Mouse (Mus musculus) forebrain, embryonic 15.5 days (tissue): Measurements from ENCODE around the gene Olfr736. TPM values are rescaled to one million over a fixed set of nuclear protein-coding genes. Genes with fewer than 3 reads are reported as not detected.

Source experiments
- ATAC-seq: fragments of 200-750 bp; cut with Nextera tagmentation; replicated peaks from 2 replicates; pipeline ENCODE4 v1.8.0; 2017; ENCODE audit warnings: mild to moderate bottlenecking, moderate TSS enrichment, moderate library complexity
- H3K27ac ChIP-seq: fragments of 300-500 bp; sonication (generic); replicated peaks from 2 replicates; pipeline ENCODE4 v1.5.1; 2015; ENCODE audit warnings: mild to moderate bottlenecking, inconsistent platforms
- H3K27me3 ChIP-seq: fragments of 300-500 bp; sonication (generic); 2 replicates; pipeline ENCODE4 v1.6.1; 2015; ENCODE audit warnings: inconsistent platforms
- H3K36me3 ChIP-seq: fragments of 300-500 bp; sonication (generic); 2 replicates; pipeline ENCODE4 v1.6.1; 2015; ENCODE audit warnings: mild to moderate bottlenecking, inconsistent platforms
- H3K4me1 ChIP-seq: fragments of 300-500 bp; sonication (generic); 2 replicates; pipeline ENCODE4 v1.6.1; 2015; ENCODE audit warnings: inconsistent platforms
- H3K4me2 ChIP-seq: fragments of 300-500 bp; sonication (generic); replicated peaks from 2 replicates; pipeline ENCODE4 v1.6.1; 2015; ENCODE audit warnings: mild to moderate bottlenecking, inconsistent platforms
- H3K4me3 ChIP-seq: fragments of 300-500 bp; sonication (generic); 2 replicates; pipeline ENCODE4 v1.5.1; 2015; ENCODE audit warnings: mild to moderate bottlenecking, inconsistent platforms
- H3K9ac ChIP-seq: fragments of 300-500 bp; sonication (generic); replicated peaks from 2 replicates; pipeline ENCODE4 v1.6.1; 2015; ENCODE audit warnings: mild to moderate bottlenecking, inconsistent platforms
- H3K9me3 ChIP-seq: fragments of 300-500 bp; sonication (generic); 2 replicates; pipeline ENCODE4 v1.6.1; 2016; ENCODE audit warnings: inconsistent platforms
- WGBS: fragments of 180-500 bp; shearing (Covaris S2); methylation state at CpG from one replicate; pipeline ENCODE4 v1.1.7; 2015; ENCODE audit warnings: mixed read lengths; 5-methylcytosine and 5-hydroxymethylcytosine counted together
- polyA plus RNA-seq: library from polyadenylated mRNA; unstranded; fragments of >200 nt; fragmentation: Nextera tagmentation; extraction: Ambion mirVana; gene quantifications from 2 replicates; pipeline ENCODE4 v1.2.1, GENCODE M21; 2015

Gene Olfr736
- polyA plus RNA-seq, result not detected in 2 replicates

- no peak for ATAC-seq
- no peaks in the 10 kb centered on the region for H3K9me3 ChIP-seq
- no peak within 1 kb of the TSS for H3K4me2 ChIP-seq
- no peak within 1 kb of the TSS for H3K4me3 ChIP-seq
- H3K4me1 ChIP-seq, result no peaks in the 10 kb centered on the region
- no peak within 1 kb of the TSS for H3K9ac ChIP-seq
- H3K27ac ChIP-seq, result no peak within 1 kb of the TSS
- H3K27me3 ChIP-seq, result no peaks in the 10 kb centered on the region
- H3K36me3 ChIP-seq, result no peaks in the 10 kb centered on the region
- WGBS, result 83% methylated on average over 2 of the region's 2 CpGs
These were observed at the start of gene Olfr736 for GRCm38 (mm10) chr14:50380863-50381262. Olfr736 (plus strand) TSS chr14:50381163.

- no peak for ATAC-seq
- no peaks in the 10 kb centered on the region for H3K4me1 ChIP-seq
- H3K27me3 ChIP-seq, result no peaks in the 10 kb centered on the region
- no peaks in the 10 kb centered on the region for H3K9me3 ChIP-seq
- no peak within 1 kb of the TSS for H3K4me2 ChIP-seq
- WGBS, result 80% methylated on average over 2 of the region's 2 CpGs
- H3K4me3 ChIP-seq, result no peak within 1 kb of the TSS
- no peak within 1 kb of the TSS for H3K9ac ChIP-seq
- H3K27ac ChIP-seq, result no peak within 1 kb of the TSS
- H3K36me3 ChIP-seq, result no peaks in the 10 kb centered on the region
These were observed 32.2 kb upstream of the Olfr736 start, which contains the start of gene Olfr735 for GRCm38 (mm10) chr14:50348796-50349195. Olfr735 (minus strand) TSS chr14:50348872.

DNA sequence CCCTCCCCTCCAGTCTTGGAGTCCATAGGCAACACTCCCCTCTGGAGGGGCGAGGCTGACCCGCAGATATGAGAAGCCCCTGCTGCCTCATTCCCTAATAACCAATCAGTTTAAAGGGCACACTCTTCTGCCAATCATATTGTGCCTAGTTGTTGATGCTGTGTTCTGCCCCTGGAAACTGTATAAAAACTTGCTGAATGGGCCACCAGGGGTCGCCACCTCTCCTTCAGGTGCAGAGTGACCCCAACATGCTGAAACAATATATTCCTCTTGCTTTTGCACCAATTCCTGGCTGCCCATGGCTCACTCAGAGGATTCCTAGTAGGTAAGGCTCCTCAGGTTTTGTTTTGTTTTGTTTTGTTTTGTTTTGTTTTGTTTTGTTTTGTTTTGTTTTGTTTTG is 28.5 kb upstream of the Olfr736 start:
- no peak for ATAC-seq
- H3K27me3 ChIP-seq, result no peaks in the 10 kb centered on the region
- 49% methylated on average over 3 of the region's 3 CpGs for WGBS

GRCm38 (mm10) chr14:50356725-50357124 is 24.2 kb upstream of the Olfr736 start:
- no peak for ATAC-seq
- 83% methylated on average over 2 of the region's 2 CpGs for WGBS
- no peaks in the 10 kb centered on the region for H3K36me3 ChIP-seq
- H3K9ac ChIP-seq, result no peak overlapping the region
- no peaks in the 10 kb centered on the region for H3K9me3 ChIP-seq
- H3K27me3 ChIP-seq, result no peaks in the 10 kb centered on the region
- no peak overlapping the region for H3K4me3 ChIP-seq
- H3K27ac ChIP-seq, result no peak overlapping the region
- H3K4me2 ChIP-seq, result no peak overlapping the region
- H3K4me1 ChIP-seq, result no peaks in the 10 kb centered on the region

More for the DNA sequence above, 28.5 kb upstream of the Olfr736 start:
- no peaks in the 10 kb centered on the region for H3K36me3 ChIP-seq
- H3K9ac ChIP-seq, result no peak overlapping the region
- no peaks in the 10 kb centered on the region for H3K9me3 ChIP-seq
- no peaks in the 10 kb centered on the region for H3K4me1 ChIP-seq
- H3K27ac ChIP-seq, result no peak overlapping the region
- no peak overlapping the region for H3K4me3 ChIP-seq
- no peak overlapping the region for H3K4me2 ChIP-seq

DNA sequence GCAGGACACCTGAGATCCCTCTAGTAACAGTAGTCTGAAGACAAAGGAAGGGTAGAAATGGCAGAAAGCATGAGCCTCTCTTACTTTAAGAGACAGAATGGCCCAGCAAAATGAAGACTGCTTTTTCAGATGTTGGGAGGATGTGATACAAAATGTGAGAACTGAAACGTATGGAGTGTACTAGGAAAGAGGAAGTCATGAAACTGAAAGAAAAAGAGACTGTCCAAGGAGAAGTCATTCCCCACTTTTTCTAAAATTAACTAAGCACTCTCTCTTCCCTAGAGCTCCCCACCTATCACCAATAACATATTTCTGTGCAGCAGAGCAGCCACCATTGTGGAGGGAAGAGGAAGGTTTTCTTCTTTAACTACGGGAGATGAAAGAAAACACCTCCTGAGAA is 23.4 kb upstream of the Olfr736 start, which contains the start of gene Tlr11:
TSS of gene Tlr11 (plus strand) at position 322 of the 400 bp plus-strand sequence.
- Histone ChIP-seq H3K36me3 (no peaks in the 10 kb centered on the region), H3K9me3 (no peaks in the 10 kb centered on the region), H3K27me3 (no peaks in the 10 kb centered on the region), H3K4me1 (no peaks in the 10 kb centered on the region), H3K4me3 (no peak within 1 kb of the TSS), H3K9ac (no peak within 1 kb of the TSS), H3K4me2 (no peak within 1 kb of the TSS), H3K27ac (no peak within 1 kb of the TSS)
- no peak for ATAC-seq
- 82% methylated on average over 2 of the region's 2 CpGs for WGBS

- Histone ChIP-seq H3K27me3 (no peaks in the 10 kb centered on the region), H3K27ac (no peak overlapping the region), H3K36me3 (no peaks in the 10 kb centered on the region), H3K9ac (no peak overlapping the region), H3K4me2 (no peak overlapping the region), H3K4me1 (no peaks in the 10 kb centered on the region), H3K4me3 (no peak overlapping the region), H3K9me3 (no peaks in the 10 kb centered on the region)
- ATAC-seq, result no peak
- 87% methylated on average over 3 of the region's 3 CpGs for WGBS
These were observed 20.5 kb upstream of the Olfr736 start for GRCm38 (mm10) chr14:50360480-50360879.

- Histone ChIP-seq H3K9ac (no peak overlapping the region), H3K27ac (no peak overlapping the region), H3K9me3 (no peaks in the 10 kb centered on the region), H3K36me3 (no peaks in the 10 kb centered on the region), H3K4me1 (no peaks in the 10 kb centered on the region), H3K27me3 (no peaks in the 10 kb centered on the region), H3K4me2 (no peak overlapping the region), H3K4me3 (no peak overlapping the region)
- no peak for ATAC-seq
- 88% methylated on average over 2 of the region's 2 CpGs for WGBS
These were observed 17.4 kb upstream of the Olfr736 start for GRCm38 (mm10) chr14:50363561-50363960.

DNA sequence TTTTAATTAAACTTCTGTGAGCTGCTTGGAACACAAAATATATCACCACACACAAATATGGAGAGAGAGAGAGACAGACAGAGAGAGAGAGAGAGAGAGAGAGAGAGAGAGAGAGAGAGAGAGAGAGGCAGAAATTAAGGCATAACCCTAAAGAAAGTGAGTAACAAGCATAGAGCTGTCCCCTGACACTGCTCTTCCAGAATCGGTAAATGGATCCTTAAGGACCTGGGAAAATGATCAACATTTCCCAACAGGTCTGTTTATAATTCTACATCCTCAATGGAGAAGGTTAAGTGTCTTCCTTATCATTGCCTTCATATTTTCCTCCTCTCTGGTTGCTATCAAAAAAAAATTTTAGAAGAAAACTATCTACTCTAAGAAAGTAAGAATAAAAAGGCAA is 26.3 kb downstream of the Olfr736 start, which contains the start of gene Olfr738:
TSS of gene Olfr738 (plus strand) at position 301 of the 400 bp plus-strand sequence.
- Histone ChIP-seq H3K4me2 (no peak within 1 kb of the TSS), H3K27me3 (no peaks in the 10 kb centered on the region), H3K36me3 (no peaks in the 10 kb centered on the region), H3K9ac (no peak within 1 kb of the TSS), H3K9me3 (no peaks in the 10 kb centered on the region), H3K4me3 (no peak within 1 kb of the TSS), H3K27ac (no peak within 1 kb of the TSS), H3K4me1 (no peaks in the 10 kb centered on the region)
- ATAC-seq, result no peak
- 96% methylated on average over 1 of the region's 1 CpGs for WGBS

DNA sequence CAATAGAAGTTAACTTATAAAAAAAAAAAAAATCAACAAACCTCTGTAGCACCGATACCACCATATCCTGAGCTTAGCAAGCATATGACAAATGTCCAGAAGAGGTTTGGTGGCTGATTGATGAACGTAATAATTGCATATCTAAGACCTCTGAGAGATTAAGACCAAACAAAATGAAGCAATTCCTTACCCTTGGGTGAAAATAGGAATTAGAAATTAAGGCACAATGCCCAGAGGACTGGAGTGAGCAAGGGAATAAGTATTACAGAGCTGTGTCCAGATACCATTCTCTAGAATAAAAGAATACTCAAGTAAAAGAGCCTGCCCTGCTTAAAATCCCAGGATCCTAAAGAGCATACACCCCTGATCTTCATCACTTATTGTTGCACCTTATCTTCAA is 37.4 kb downstream of the Olfr736 start, which contains the start of gene Olfr739:
TSS of gene Olfr739 (plus strand) at position 301 of the 400 bp plus-strand sequence.
- Histone ChIP-seq H3K27ac (no peak within 1 kb of the TSS), H3K9me3 (no peaks in the 10 kb centered on the region), H3K4me1 (no peaks in the 10 kb centered on the region), H3K27me3 (no peaks in the 10 kb centered on the region), H3K36me3 (no peaks in the 10 kb centered on the region), H3K4me2 (no peak within 1 kb of the TSS), H3K9ac (no peak within 1 kb of the TSS), H3K4me3 (no peak within 1 kb of the TSS)
- no peak for ATAC-seq
- WGBS, result 75% methylated on average over 2 of the region's 2 CpGs

Other genes with a start within 250 kb of the Olfr736 start
- not detected in 2 replicates for gene Olfr728, start 238.5 kb upstream of the Olfr736 start, polyA plus RNA-seq
- not detected in 2 replicates for gene Olfr729, start 228.3 kb upstream of the Olfr736 start, polyA plus RNA-seq
- not detected in 2 replicates for gene Olfr730, start 193.0 kb upstream of the Olfr736 start, polyA plus RNA-seq
- not detected in 2 replicates for gene Olfr731, start 139.3 kb upstream of the Olfr736 start, polyA plus RNA-seq
- not detected in 2 replicates for gene Olfr732, start 97.0 kb upstream of the Olfr736 start, polyA plus RNA-seq
- gene Olfr733, start 79.6 kb upstream of the Olfr736 start, polyA plus RNA-seq, result not detected in 2 replicates
- not detected in 2 replicates for gene Olfr734, start 54.4 kb upstream of the Olfr736 start, polyA plus RNA-seq
- gene Olfr735, start 32.3 kb upstream of the Olfr736 start, polyA plus RNA-seq, result not detected in 2 replicates
- not detected in 2 replicates for gene Tlr11, start 23.2 kb upstream of the Olfr736 start, polyA plus RNA-seq
- gene Olfr738, start 26.4 kb downstream of the Olfr736 start, polyA plus RNA-seq, result not detected in 2 replicates
- gene Olfr739, start 37.5 kb downstream of the Olfr736 start, polyA plus RNA-seq, result not detected in 2 replicates
- not detected in 2 replicates for gene Olfr740, start 64.4 kb downstream of the Olfr736 start, polyA plus RNA-seq
- gene Olfr741, start 91.6 kb downstream of the Olfr736 start, polyA plus RNA-seq, result not detected in 2 replicates
- gene Olfr742, start 122.4 kb downstream of the Olfr736 start, polyA plus RNA-seq, result not detected in 2 replicates
- not detected in 2 replicates for gene Olfr743, start 140.7 kb downstream of the Olfr736 start, polyA plus RNA-seq
- not detected in 2 replicates for gene Olfr744, start 233.7 kb downstream of the Olfr736 start, polyA plus RNA-seq